Mouse (Mus musculus): ENCODE results near the gene Tmem256.

Gene Tmem256

DNA sequence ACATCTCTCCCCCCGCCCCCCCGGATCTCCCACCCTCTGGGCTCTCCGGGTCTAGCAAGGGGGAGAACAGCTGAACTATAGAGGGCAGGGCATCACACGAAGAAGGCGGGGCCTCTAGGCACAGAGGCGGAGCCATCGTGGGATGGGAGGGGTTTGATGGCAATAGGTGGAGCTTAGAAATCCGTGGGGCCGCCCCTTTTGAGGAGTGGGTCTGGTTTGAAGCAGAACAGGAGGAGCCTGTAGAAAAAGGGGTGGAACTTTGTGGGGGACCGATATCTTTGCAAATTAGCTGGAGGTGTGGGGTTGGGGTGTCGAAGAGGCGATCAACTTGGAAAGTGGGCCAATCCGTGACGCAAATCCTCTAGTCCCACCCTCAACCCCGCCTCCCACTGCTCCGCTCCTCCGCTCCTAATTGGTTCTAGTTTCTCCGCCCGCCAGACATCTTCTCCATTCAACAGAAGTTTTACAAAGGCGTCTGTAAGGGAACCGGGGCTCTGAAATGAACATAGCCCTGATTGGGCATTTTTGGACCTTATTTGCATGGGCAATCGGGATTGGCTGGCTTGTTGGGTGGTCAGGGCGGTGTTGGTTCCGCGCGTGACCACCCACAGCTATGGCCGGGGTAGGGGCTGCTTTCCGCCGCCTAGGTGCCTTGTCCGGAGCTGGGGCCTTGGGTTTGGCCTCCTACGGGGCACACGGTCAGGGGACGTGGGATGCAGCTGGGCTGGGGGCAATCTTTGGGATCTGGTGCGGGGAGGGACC is at the start of gene Tmem256:
TSS of gene Tmem256 (plus strand) at position 563 of the 762 bp plus-strand sequence.
- peak; percentile 98 to 99 for DNase-seq

DNA sequence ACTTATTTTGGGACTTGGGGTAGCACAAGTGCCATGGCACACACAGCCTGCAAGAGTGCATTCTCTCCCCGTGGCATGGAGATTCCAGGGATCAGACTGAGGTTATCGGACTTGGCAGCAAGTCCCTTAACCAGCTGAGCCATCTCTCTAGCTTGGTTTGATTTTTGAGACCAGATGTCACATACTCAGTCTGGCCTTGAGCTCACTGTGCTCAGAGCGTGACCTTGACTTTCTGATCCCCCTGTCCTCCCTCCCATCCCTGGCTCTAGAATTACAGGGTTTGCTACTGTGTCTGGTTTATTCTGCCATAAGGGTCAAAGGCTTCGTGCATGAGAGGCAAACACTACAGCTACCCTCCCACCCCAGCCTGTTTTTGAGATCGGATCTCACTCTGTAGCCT is 48.9 kb upstream of the Tmem256 start:
- no peak for DNase-seq

DNA sequence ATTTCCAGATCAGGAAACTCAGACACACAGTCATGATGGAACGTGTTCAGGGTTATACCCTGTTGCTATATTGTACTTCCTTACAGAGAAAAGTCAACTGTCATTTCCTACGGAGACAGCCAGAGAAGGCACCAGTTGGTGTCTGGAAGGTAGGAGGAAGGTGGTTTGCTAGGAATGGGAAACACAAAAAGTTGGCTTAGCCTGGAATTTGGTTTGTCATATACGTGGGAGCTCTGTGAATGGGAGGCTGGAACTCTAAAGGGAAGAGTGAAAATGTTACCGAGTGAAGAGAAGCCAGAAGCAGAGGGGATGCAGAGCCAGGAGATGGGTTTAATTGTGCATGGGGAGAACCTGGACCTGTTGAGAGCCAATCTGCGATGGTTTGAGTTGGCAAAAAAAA is 46.9 kb upstream of the Tmem256 start:
- DNase-seq: no peak

DNA sequence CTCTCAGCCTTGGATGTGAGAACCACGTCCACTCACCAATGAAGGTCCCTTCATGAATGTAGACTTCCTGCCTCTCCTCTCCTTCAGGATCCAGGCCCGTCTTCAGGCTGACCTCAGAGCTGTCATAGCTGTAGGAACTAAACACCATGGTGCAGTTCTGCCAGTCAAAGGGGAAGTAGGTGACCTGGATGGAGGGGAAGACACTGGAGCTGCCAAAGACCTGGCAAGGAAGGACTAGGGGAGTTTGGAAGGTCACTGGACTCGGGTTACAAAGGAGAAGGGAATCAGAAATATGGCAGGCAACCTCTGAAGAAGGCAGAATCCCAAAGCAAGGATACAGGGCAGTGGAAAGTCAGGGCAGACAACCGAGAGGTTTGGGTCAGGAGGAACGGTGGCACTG is 44.9 kb upstream of the Tmem256 start:
- no peak for DNase-seq

DNA sequence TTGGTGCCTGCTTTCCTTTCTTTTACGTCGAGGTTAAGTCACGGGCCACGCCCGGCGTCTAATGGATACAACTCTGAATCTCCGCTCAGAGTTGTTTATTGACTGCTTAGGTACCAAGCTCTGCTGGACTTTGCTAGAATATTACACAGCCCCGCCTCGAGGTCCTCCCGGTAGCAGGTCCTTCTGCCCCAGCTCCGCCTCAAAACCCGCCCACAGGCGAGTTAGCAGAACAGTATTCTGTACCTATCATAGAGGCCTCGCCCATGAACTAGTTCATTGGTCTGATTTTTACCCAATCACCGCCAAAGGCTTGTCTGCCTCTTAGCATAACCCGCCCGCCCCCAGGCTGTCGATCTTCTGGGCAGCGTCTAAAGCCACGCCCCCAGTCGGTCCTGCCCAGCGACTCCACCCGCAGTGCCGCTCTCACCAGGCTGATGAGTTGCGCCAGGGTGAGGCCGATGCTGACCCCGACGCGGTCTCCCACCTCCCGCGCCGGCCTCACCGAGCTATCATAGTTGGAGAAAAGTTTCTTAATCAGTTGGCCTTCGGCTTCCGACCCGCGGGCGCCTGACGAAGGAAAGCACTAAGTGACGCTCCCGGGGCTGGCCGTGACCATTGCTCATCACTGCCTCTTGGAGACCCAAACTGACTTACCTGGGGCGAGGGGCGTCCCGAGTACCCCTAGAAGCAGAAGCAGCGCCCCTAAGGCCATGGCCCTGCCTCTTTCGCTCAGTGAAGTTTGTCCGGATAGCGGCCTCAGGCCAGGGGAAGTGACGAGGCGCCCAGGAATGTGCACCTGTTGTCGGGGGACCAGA is 42.9 kb upstream of the Tmem256 start, which contains the start of gene Chrnb1:
TSS of gene Chrnb1 (minus strand) at position 776 of the 815 bp plus-strand sequence.
- peak; percentile 97 to 99 for DNase-seq

DNA sequence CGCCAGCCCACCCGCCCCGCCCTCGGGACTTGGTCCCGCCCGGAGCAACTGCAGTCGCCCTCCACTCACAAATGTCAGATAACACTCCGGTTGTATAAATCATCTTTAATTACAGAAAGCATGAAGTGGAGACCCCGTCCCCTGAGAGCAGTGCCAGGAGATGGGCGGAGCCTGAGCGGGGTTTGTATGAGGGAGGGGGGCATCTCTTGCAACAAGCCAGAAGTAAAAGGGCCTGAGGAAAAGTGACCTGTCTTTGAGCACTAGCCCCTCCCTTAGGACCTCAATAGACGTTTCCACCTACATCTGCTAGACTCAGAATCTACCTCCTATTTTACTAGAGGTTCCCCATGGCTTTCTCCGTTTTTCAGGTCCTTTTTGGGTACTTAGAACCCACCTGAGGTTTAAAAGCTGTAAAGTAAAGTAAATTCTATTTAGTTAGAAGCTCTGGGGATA is 42.3 kb upstream of the Tmem256 start:
- DNase-seq: peak in 1 of 2 experiments; percentile 21

DNA sequence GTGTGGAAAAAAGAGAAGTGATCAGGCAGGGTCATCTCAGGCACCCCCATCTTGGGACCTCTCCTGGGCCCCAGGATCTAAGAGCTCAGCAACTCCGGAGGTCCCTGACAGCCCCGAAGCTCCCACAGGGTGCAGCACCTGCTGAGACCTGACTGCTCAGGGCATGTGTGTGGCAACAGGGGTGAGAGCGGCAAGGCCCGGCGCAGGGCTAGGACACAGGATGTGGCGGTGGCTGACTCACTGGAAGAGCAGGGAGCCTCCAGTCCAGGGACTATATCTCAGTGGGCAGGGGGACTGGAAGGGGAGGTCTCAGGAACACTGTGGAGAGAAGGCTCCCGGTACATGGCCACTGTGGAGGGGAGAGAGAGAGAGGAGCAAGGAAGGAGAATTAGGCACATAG is 40.4 kb upstream of the Tmem256 start:
- no peak for DNase-seq

DNA sequence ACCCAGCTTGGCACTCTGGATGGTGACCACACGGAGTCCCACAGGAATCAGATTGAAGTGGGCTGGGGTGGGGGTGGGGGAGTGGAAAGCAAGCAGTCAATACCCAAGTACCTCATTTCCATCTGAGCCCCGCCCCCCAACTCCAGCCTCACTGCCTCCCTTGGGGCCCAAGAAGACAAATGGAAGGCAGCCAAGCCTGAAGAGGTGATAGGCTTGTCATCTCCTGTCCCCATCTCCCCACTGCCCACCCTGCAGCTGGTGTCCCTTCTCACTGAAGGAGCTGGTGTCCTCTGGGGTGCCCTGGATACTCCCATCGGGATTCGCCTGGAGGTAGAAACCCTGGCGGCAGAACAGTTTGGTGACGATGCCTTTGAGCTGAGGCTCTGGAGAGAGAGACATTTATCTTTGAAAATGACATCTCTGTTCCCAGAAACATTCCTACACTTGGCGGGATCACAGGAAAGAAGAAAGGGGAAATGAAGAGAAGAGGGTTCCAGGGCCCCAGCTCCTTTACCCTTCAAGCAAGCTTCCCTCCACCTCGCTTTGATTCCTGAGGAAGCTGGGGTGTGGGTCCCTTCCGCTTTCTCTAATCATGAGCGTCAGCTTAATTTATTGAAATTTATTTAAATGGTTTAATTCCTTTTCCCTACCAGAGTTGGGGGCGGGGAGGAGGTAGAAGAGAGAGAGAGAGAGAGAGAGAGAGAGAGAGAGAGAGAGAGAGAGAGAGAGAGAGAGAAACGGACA is 38.7 kb upstream of the Tmem256 start:
- no peak for DNase-seq

DNA sequence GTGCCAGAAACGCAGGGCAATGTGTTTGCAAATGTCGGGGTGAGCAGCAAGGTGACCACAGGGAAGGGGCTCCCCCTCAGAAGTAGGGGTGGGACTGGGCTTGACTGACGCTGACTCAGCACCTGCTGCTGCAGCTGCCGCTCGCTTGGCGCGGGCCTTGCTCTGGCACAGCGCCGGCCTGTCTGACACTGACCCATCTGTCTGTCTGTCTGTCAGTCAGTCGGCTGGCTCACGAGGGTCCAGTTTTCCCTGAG is 38.2 kb upstream of the Tmem256 start:
- no peak for DNase-seq

DNA sequence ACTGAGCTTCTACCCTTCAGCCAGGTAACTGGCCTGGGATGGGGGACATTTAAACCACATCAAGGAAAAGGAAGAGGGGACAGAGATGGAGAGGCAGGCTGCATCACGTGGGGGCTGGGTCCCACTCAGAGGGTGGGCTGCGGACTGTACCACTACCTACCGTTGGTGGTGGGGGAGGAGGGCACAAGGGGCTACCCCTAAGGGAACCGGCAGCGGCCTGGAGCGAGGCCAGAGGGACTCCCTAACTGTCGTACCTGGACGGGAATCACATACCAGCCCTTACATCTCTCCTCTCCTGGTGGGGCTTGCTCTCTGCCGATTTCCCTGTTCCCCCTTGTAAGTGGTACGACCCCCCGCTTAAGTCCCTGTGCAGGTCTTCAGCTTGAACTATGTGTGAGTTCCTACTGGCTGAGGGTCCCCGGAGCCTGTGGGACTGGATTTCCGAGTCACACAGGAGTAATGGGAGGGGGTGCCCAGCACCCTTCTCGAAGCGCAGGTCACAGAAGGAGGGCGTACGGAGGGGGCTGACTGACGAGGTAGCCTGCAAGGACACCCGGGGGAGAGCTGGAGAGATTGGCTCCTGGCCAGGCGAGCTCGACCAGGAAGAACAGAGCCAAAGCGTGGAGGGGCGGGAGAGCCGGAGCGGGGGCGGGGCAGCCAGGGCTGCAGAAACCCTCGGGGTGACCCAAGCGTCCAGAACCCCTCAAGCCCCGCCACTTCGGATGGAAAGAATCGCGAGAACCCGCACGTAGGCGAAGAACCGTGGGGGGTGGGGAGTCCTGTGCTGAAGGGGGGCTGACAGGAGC is 37.7 kb upstream of the Tmem256 start:
- peak in 1 of 2 experiments; percentile 39 for DNase-seq

DNA sequence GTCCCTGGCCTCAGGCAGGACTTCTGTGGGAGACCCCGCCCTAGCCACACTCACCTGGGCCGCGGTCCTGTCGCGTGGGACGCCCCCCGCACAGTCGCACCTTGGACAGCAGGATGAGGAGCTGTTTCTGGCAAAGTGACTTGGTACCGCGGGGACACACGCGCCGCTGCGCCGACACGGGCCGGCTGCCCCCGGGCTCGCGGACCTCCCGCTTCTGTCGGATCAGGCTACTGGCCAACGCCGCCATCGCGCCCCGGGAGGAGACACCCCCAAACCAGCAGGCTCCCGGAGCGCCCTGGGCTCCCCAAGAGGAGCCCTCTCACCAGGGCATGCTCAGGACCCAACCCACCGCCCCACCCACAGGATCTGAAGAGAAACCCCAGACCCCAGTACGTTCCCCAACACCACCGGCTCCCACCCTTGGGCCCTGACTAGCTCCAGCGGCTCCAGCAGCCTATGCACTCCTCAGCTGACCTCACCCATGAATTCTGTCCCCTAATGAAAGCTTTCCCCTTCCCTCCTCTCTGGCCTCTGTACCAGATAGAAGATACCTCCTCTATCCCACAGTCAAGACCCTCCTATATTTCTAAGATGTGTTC is 36.8 kb upstream of the Tmem256 start, which contains the start of gene Fgf11:
TSS of gene Fgf11 (minus strand) at position 479 of the 599 bp plus-strand sequence.
- no peak for DNase-seq

DNA sequence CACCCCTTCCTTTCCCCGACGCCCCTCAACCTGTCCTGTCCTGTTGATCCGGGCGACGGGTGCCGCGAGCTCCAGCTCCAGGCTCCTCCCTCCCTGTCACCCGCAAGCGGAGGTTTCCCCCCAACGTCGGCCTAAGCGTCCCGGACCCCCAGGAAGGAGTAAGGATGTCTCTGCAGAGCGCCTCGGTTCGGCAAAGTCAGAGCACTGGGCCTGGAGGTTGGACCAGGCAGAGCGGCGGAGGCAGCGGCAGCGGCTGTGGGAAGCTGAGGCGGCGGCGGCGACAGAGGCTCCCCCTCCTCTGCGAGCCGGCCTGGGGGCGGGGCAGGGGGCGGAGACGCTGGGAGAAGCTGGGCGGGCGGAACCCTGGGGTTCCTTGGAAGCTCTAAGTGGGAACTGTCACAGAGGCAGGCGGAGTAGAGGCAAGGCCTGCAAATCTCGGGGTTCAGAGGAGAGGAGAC is 35.6 kb upstream of the Tmem256 start:
- DNase-seq: peak; percentile 74 to 75

DNA sequence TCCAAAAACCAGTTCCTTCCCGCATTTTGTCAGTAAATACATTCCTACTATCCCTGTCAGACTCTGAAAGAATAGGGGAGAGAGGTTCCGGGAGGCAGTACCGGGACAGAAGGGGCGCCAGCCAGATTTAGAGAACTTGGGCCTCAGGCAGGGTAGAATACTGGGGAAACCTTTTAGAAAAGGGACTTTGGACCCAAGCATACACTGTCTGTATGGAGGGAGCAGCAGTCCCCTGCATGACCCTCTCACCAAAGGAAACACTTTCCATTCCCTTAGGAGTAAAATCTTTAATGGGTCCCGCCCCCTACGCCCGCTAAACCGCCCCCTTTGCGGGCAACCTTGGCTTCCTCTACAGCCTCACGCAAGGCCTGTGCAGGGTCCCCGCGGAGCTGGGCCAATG is 35.0 kb upstream of the Tmem256 start:
- DNase-seq: no peak

DNA sequence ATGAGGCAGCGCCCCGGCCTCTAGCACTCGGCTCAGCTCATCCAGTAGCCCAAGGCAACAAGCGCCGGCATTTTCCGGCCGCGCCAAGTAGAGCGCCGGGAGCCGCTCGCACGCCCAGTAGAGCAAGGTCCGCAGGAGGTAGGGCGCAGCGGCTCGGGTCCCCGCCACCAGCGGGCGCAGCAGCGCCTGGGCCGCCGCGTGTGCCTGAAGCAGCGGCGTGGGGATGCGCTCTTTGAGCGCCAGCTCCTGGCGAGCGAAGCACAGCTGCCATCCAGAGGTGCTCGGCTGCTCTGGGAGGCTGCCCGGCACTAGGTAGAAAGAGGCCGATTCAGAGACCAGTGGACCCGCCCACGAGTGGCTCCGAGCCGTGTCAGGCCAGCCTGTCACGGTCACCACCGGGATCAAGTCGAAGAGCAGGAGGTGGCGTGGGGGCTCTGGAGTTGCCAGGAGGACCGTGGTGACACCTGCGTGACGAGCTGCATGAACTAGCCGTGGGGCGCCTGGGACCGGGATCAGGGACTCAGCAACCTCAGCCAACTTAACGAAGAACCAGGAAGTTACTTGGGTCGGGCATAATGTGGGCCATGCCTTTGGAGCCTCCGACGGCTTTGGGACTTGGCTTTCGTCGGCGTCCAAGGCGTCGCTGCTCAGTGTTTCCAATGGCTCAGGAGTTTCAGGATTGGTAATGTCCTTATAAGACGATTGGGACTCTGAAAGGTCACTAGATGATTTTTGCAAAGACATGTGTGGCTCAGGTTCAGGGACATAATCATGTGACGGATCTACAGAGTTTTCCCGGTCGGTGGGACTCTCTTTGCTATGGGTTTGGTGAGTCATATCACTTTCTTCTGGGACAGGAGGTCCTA is 34.3 kb upstream of the Tmem256 start:
- DNase-seq: peak; percentile 76 to 83

DNA sequence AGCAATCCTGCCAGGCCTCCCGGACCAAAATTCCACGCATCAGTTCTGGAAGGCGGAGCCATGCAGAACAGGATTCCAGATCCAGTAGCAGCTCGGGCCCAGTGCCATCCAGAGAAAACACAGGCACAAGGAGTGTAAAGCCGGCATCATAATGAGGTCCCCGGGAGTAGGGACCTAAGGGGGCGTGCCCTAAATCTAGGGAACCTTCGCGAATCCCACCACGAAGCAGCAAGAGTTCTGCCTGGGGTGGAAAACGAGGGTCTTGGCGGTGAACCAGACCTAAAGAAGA is 33.7 kb upstream of the Tmem256 start:
- peak in 1 of 2 experiments; percentile 56 for DNase-seq

DNA sequence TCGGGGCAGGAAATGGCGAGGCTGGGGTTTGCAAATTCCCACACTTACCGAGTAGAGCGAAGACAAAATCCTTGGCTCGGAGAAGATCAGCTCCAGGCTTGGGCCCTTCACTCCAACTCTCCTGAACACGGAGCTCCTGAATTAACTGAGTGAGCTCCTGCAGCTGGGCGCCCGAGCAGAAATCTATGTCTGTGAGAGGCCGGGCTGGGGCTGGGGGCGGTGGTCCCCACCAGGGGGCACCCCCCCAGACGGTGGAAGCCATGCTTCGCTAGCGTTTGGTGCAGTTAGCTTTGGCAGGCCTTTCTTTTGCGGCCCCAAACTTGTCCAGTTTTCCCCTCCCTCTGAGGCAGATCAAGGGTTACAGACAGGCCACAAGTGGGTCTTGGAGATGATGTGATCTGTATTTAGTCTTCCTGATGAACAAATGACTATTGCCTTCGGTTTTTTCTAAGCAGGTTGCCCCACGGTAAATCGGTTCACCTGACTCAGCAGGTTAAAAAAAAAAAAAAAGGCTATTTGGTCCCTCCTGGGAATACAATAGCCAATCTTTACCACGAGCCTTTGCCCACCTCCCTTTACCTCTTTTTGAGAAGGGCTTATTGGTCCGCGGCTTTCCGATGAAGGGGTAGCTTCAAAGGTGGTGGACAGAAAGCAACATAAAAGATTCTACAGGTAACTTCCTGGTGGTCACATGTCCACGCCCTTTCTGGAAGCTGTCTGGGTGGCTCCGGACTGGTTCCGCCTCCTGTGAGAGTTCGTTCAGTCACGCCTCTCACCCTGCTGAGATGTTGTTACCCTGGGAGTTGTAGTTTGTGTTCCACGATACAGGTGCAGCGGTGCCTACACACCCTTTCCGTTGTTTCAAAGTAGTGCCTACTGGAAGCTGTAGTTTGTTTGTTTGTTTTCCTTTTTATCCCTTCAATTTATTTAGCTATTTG is 33.1 kb upstream of the Tmem256 start, which contains the start of gene Tmem102:
TSS of gene Tmem102 (minus strand) at position 653 of the 938 bp plus-strand sequence.
- DNase-seq: peak; percentile 87 to 91

DNA sequence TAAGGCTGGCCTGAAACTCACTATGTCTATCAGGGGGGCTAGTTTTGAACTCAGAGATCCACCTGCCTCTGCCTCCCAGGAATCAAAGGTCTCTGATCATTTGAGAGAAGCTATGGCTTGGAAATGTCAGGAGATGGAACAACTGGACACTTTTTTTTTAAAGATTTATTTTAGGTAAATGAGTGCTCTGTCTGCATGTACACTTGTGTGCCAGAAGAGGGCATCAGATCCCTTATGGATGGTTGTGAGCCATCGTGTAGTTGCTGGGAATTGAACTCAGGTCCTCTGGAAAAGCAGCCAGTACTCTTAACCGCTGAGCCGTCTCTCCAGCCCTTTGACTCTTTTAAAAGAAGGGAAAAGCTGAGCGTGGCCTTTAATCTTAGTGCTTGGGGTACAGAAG is 31.9 kb upstream of the Tmem256 start:
- DNase-seq: no peak

DNA sequence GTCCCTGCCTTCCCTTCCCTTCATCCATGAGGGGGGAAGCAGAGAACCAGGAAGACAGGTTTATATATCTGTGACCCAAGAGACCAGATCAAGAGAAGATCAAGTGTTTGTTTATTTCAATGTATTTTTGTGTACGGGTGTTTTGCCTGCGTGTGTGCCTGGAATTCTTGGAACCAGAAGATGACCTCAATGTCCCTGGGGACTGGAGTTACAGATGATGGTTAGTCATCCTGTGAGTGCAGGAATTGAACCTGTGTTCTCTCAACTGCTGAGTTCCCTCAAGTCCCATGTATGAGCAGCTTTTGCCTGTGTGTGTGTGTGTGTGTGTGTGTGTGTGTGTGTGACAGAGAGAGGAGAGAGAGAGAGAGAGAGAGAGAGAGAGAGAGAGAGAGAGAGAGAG is 30.7 kb upstream of the Tmem256 start:
- DNase-seq: no peak

DNA sequence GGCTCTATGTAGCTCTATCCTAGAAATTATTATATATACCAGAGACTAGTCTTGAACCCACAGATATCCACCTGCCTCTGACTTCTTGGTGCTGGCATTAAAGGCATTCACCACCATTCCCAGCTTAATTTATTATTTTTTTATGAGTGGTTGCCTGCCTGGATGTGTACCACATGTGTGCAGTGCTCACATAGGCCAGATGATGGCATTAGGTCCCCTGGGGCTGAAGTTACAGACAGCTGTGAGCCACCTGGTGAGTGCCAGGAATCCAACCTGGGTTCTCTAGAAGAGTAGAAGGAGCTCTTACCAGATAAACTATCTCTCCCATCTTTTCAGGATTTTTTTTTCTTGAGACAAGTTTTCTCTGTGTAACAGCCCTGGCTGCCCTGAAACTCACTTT is 28.0 kb upstream of the Tmem256 start:
- no peak for DNase-seq

DNA sequence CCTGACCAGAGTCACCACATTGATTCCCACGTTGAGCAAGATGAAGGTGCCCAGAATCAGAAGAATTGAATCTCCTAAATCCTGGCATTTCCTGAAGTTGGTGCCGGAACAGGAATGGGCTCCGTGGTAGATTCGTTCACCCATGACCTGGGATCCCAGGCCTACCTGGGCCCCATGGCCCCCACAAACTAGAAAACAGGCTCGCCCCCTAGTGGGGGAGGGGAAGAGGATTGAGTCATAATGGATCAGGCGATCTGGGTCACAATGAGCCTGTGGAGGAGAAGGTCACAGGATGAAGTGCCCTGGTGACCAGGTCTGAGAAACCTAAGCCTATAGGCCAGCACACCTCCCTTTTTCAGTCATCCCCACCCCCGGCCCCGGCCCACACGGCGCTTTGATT is 23.2 kb upstream of the Tmem256 start, which contains the start of gene Gm39566:
TSS of gene Gm39566 (minus strand) at position 144 of the 400 bp plus-strand sequence.
- no peak for DNase-seq
